Mouse (Mus musculus): ENCODE results near the gene Spen. TPM values are rescaled to one million over a fixed set of nuclear protein-coding genes. Genes with fewer than 3 reads are reported as not detected.

The Spen gene
- total and polyA plus RNA-seq, 2 experiments from 2014 or later, result 10.7 to 24.7 TPM

- Histone ChIP-seq H3K27ac (ENCODE audit: low read depth, low read length) (peak overlapping the region; percentile 73), H3K27me3 (ENCODE audit: insufficient read depth, low read length) (no peaks in the 10 kb centered on the region), H3K9ac (no peak overlapping the region), H3K36me3 (ENCODE audit: insufficient read depth) (peaks cover 82% of the 10 kb centered on the region), H3K9me3 (ENCODE audit: low read length) (no peaks in the 10 kb centered on the region), H3K4me2 (ENCODE audit: low read depth) (no peak overlapping the region), H3K4me1 (ENCODE audit: insufficient read depth) (no peaks in the 10 kb centered on the region), H3K4me3 (ENCODE audit: low read depth, low read length) (no peak overlapping the region)
- no peak for ATAC-seq
- TF ChIP-seq CTCF (IDR thresholded peaks at IDR 0.05; ENCODE audit: low read depth), result no peak
- DNase-seq, result no peak
- WGBS, result 90% methylated on average over 32 of the region's 32 CpGs
Measured at GRCm38 (mm10) chr4:141478794-141479193, 59.6 kb downstream of the Spen start.

- WGBS, result 70% methylated on average over 23 of the region's 23 CpGs
- H3K9me3 ChIP-seq (ENCODE audit: low read length), result no peaks in the 10 kb centered on the region
- ATAC-seq (peak; percentile 9), DNase-seq (no peak)
- H3K27ac ChIP-seq (ENCODE audit: low read depth, low read length), result peak overlapping the region; percentile 73
- H3K4me2 ChIP-seq (ENCODE audit: low read depth), result no peak overlapping the region; the same call in 1 of the 2 replicates
- H3K36me3 ChIP-seq (ENCODE audit: insufficient read depth), result peaks cover 84% of the 10 kb centered on the region
- no peaks in the 10 kb centered on the region for H3K27me3 ChIP-seq (ENCODE audit: insufficient read depth, low read length)
- H3K9ac ChIP-seq, result no peak overlapping the region
- no peak overlapping the region for H3K4me3 ChIP-seq (ENCODE audit: low read depth, low read length)
- H3K4me1 ChIP-seq (ENCODE audit: insufficient read depth), result no peaks in the 10 kb centered on the region
- no peak for TF ChIP-seq CTCF (IDR thresholded peaks at IDR 0.05; ENCODE audit: low read depth)
Measured at GRCm38 (mm10) chr4:141478225-141478624, 60.2 kb downstream of the Spen start.

- WGBS, result 59% methylated on average over 16 of the region's 16 CpGs
- Histone ChIP-seq H3K36me3 (ENCODE audit: insufficient read depth) (peaks cover 84% of the 10 kb centered on the region), H3K27me3 (ENCODE audit: insufficient read depth, low read length) (no peaks in the 10 kb centered on the region), H3K27ac (ENCODE audit: low read depth, low read length) (peak overlapping the region; percentile 73), H3K4me3 (ENCODE audit: low read depth, low read length) (no peak overlapping the region), H3K4me1 (ENCODE audit: insufficient read depth) (no peaks in the 10 kb centered on the region), H3K9me3 (ENCODE audit: low read length) (no peaks in the 10 kb centered on the region), H3K4me2 (ENCODE audit: low read depth) (no peak overlapping the region), H3K9ac (no peak overlapping the region)
- no peak for TF ChIP-seq CTCF (IDR thresholded peaks at IDR 0.05; ENCODE audit: low read depth)
- ATAC-seq (peak; percentile 78), DNase-seq (peak; percentile 85)
Measured at GRCm38 (mm10) chr4:141477681-141478102, 60.7 kb downstream of the Spen start.

- peaks cover 99% of the 10 kb centered on the region for H3K36me3 ChIP-seq (ENCODE audit: insufficient read depth)
- ATAC-seq, result no peak
- H3K4me2 ChIP-seq (ENCODE audit: low read depth), result no peak overlapping the region
- H3K9me3 ChIP-seq (ENCODE audit: low read length), result no peaks in the 10 kb centered on the region
- TF ChIP-seq CTCF (IDR thresholded peaks at IDR 0.05; ENCODE audit: low read depth), result no peak
- H3K4me1 ChIP-seq (ENCODE audit: insufficient read depth), result no peaks in the 10 kb centered on the region
- H3K27me3 ChIP-seq (ENCODE audit: insufficient read depth, low read length), result no peaks in the 10 kb centered on the region
- no peak overlapping the region for H3K4me3 ChIP-seq (ENCODE audit: low read depth, low read length)
- DNase-seq, result no peak
- WGBS, result 87% methylated on average over 19 of the region's 19 CpGs
- no peak overlapping the region for H3K27ac ChIP-seq (ENCODE audit: low read depth, low read length)
- no peak overlapping the region for H3K9ac ChIP-seq
Measured at GRCm38 (mm10) chr4:141474431-141474830, 64.0 kb downstream of the Spen start.

GRCm38 (mm10) chr4:141472641-141473321 lies 65.6 kb downstream of the Spen start:
- no peak for TF ChIP-seq CTCF (IDR thresholded peaks at IDR 0.05; ENCODE audit: low read depth)
- Histone ChIP-seq H3K27ac (ENCODE audit: low read depth, low read length) (no peak overlapping the region), H3K9me3 (ENCODE audit: low read length) (no peaks in the 10 kb centered on the region), H3K9ac (no peak overlapping the region), H3K4me1 (ENCODE audit: insufficient read depth) (no peaks in the 10 kb centered on the region), H3K4me2 (ENCODE audit: low read depth) (no peak overlapping the region), H3K27me3 (ENCODE audit: insufficient read depth, low read length) (no peaks in the 10 kb centered on the region), H3K4me3 (ENCODE audit: low read depth, low read length) (no peak overlapping the region), H3K36me3 (ENCODE audit: insufficient read depth) (peaks cover 97% of the 10 kb centered on the region)
- ATAC-seq (no peak), DNase-seq (no peak)
- WGBS, result 92% methylated on average over 32 of the region's 32 CpGs

GRCm38 (mm10) chr4:141471491-141471890 lies 66.9 kb downstream of the Spen start:
- Histone ChIP-seq H3K9ac (no peak overlapping the region), H3K4me2 (ENCODE audit: low read depth) (no peak overlapping the region), H3K36me3 (ENCODE audit: insufficient read depth) (peaks cover 97% of the 10 kb centered on the region), H3K4me1 (ENCODE audit: insufficient read depth) (no peaks in the 10 kb centered on the region), H3K4me3 (ENCODE audit: low read depth, low read length) (no peak overlapping the region), H3K27ac (ENCODE audit: low read depth, low read length) (no peak overlapping the region), H3K9me3 (ENCODE audit: low read length) (no peaks in the 10 kb centered on the region), H3K27me3 (ENCODE audit: insufficient read depth, low read length) (no peaks in the 10 kb centered on the region)
- no peak for ATAC-seq
- no peak for TF ChIP-seq CTCF (IDR thresholded peaks at IDR 0.05; ENCODE audit: low read depth)
- DNase-seq, result no peak
- 97% methylated on average over 16 of the region's 16 CpGs for WGBS

- 91% methylated on average over 9 of the region's 9 CpGs for WGBS
- H3K4me3 ChIP-seq (ENCODE audit: low read depth, low read length), result no peak overlapping the region
Measured at GRCm38 (mm10) chr4:141469343-141469742, 69.1 kb downstream of the Spen start.

More at GRCm38 (mm10) chr4:141469343-141469742, 69.1 kb downstream of the Spen start:
- Histone ChIP-seq H3K9ac (no peak overlapping the region), H3K4me2 (ENCODE audit: low read depth) (no peak overlapping the region), H3K27ac (ENCODE audit: low read depth, low read length) (no peak overlapping the region), H3K27me3 (ENCODE audit: insufficient read depth, low read length) (no peaks in the 10 kb centered on the region), H3K36me3 (ENCODE audit: insufficient read depth) (peaks cover 97% of the 10 kb centered on the region), H3K9me3 (ENCODE audit: low read length) (no peaks in the 10 kb centered on the region), H3K4me1 (ENCODE audit: insufficient read depth) (no peaks in the 10 kb centered on the region)
- TF ChIP-seq CTCF (IDR thresholded peaks at IDR 0.05; ENCODE audit: low read depth), result no peak
- DNase-seq (no peak), ATAC-seq (no peak)
